Mouse (Mus musculus): Measurements from ENCODE around the gene Auts2. TPM values are rescaled to one million over a fixed set of nuclear protein-coding genes. Genes with fewer than 3 reads are reported as not detected.
A peak's percentile ranks its signal among the peaks of the same experiment; 100 is the strongest.

Gene Auts2
- polyA plus RNA-seq, 1 experiment from 2014 or later = 95.1 TPM

- WGBS = 85% methylated on average over 15 of the region's 15 CpGs
Measured at GRCm38 (mm10) chr5:131819251-131819691, 723.9 kb downstream of the Auts2 start.

DNA sequence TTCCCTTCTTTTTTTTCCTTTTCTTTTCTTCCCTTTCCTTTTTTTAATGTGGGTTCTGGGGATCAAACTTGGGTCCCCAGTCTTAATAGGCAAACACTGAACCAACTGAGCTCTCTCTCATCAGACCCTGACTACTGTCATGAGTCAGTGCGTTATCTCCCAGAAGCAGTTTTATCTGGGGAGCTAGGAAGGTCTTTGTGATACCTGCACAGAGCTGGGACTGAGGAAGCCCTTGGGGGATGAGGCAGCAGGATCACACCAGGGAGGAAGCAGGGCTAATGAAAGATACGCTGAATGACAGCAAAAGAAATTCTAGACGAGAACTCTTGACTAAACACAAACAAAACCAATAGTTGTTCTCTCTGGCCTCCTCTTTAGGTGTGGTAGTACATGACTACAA lies 727.6 kb downstream of the Auts2 start:
- H3K4me3 ChIP-seq = no peak overlapping the region
- no peaks in the 10 kb centered on the region for H3K9me3 ChIP-seq (replicated peaks)
- no peak for ATAC-seq
- H3K4me2 ChIP-seq = no peak overlapping the region
- no peak overlapping the region for H3K9ac ChIP-seq
- H3K27ac ChIP-seq = no peak overlapping the region
- WGBS = 84% methylated on average over 3 of the region's 3 CpGs
- no peaks in the 10 kb centered on the region for H3K36me3 ChIP-seq (ENCODE audit: poor library complexity, severe bottlenecking)
- H3K4me1 ChIP-seq = peaks cover 28% of the 10 kb centered on the region
- H3K27me3 ChIP-seq = no peaks in the 10 kb centered on the region

More at GRCm38 (mm10) chr5:131819251-131819691, 723.9 kb downstream of the Auts2 start:
- no peaks in the 10 kb centered on the region for H3K36me3 ChIP-seq (ENCODE audit: poor library complexity, severe bottlenecking)
- ATAC-seq = peak; percentile 25; the same call in 1 of the 2 replicates
- H3K27ac ChIP-seq = no peak overlapping the region
- no peak overlapping the region for H3K9ac ChIP-seq
- H3K4me2 ChIP-seq = no peak overlapping the region
- H3K4me3 ChIP-seq = no peak overlapping the region
- H3K4me1 ChIP-seq = peaks cover 21% of the 10 kb centered on the region
- no peaks in the 10 kb centered on the region for H3K9me3 ChIP-seq (replicated peaks)
- H3K27me3 ChIP-seq = no peaks in the 10 kb centered on the region

GRCm38 (mm10) chr5:131814503-131815003 lies 728.6 kb downstream of the Auts2 start:
- H3K27me3 ChIP-seq = no peaks in the 10 kb centered on the region
- H3K4me2 ChIP-seq = no peak overlapping the region
- 61% methylated on average over 9 of the region's 9 CpGs for WGBS
- H3K4me3 ChIP-seq = no peak overlapping the region
- no peaks in the 10 kb centered on the region for H3K36me3 ChIP-seq (ENCODE audit: poor library complexity, severe bottlenecking)
- H3K27ac ChIP-seq = no peak overlapping the region
- ATAC-seq = no peak
- no peak overlapping the region for H3K9ac ChIP-seq
- H3K4me1 ChIP-seq = peaks cover 28% of the 10 kb centered on the region
- no peaks in the 10 kb centered on the region for H3K9me3 ChIP-seq (replicated peaks)

DNA sequence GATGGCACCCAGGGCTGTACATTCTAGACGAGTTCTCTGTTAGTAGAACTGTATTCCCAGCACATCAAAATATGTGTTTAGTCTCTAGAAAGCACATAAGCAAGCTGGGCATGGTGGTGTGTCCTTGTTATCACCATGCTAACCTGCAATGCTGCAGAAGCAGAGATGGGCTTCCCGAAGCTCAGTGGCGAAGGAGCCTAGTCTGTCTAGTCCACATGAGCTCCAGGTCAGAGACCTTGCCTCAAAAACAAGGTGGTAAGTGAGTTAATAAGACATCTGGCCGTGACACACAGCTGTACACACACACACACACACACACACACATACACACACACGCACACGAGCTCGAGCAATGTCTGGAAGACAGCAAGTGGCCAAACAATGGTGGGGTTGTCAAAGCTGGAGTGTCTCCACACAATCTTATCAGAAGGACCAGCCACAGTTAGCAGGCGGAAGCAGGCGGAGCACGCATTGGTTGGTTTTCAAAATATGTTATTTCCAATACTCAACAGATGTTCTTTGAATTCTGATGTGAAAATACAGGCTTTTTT lies 729.1 kb downstream of the Auts2 start:
- H3K36me3 ChIP-seq (ENCODE audit: poor library complexity, severe bottlenecking) = no peaks in the 10 kb centered on the region
- no peak for ATAC-seq
- 81% methylated on average over 10 of the region's 10 CpGs for WGBS
- peak overlapping the region; percentile 61 for H3K27ac ChIP-seq
- H3K9me3 ChIP-seq (replicated peaks) = no peaks in the 10 kb centered on the region
- peaks cover 28% of the 10 kb centered on the region for H3K4me1 ChIP-seq
- no peaks in the 10 kb centered on the region for H3K27me3 ChIP-seq
- H3K4me3 ChIP-seq = no peak overlapping the region
- H3K4me2 ChIP-seq = no peak overlapping the region
- no peak overlapping the region for H3K9ac ChIP-seq

DNA sequence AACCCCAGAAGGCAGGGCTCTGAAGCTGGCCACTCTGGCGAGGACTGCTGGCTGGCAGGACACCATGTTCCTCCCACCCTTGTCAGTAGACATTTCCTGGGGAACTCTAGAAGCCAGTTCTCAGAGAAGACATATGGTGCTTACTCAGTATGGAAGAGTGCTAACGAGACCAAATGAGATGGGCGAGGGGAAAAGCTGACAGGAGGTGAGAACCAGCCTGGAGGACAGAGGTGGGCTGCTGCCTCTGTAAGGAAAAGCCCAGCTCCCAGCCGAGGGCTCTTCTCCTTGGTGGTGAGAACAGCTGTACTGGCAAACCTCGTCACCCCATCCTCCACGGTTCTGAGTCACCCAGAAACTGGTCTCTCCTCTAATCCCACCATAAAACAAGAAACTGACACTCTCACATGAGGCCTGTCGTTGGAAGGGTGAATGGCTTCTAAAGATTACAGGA lies 729.8 kb downstream of the Auts2 start:
- Histone ChIP-seq H3K36me3 (ENCODE audit: poor library complexity, severe bottlenecking) (no peaks in the 10 kb centered on the region), H3K27ac (peak overlapping the region; percentile 61; the same call in 1 of the 2 replicates), H3K27me3 (no peaks in the 10 kb centered on the region), H3K4me1 (peaks cover 28% of the 10 kb centered on the region), H3K9me3 (replicated peaks) (no peaks in the 10 kb centered on the region), H3K4me3 (no peak overlapping the region), H3K4me2 (no peak overlapping the region), H3K9ac (no peak overlapping the region)
- ATAC-seq = no peak; the same call in 1 of the 2 replicates
- WGBS = 61% methylated on average over 7 of the region's 7 CpGs

- no peaks in the 10 kb centered on the region for H3K9me3 ChIP-seq (replicated peaks)
- no peaks in the 10 kb centered on the region for H3K36me3 ChIP-seq (ENCODE audit: poor library complexity, severe bottlenecking)
- WGBS = 74% methylated on average over 10 of the region's 10 CpGs
- no peak for ATAC-seq
- H3K27ac ChIP-seq = peak overlapping the region; percentile 38; the same call in 1 of the 2 replicates
- no peak overlapping the region for H3K4me3 ChIP-seq
- peaks cover 28% of the 10 kb centered on the region for H3K4me1 ChIP-seq
- H3K27me3 ChIP-seq = no peaks in the 10 kb centered on the region
- no peak overlapping the region for H3K9ac ChIP-seq
- H3K4me2 ChIP-seq = no peak overlapping the region
Measured at GRCm38 (mm10) chr5:131812483-131813063, 730.6 kb downstream of the Auts2 start.

DNA sequence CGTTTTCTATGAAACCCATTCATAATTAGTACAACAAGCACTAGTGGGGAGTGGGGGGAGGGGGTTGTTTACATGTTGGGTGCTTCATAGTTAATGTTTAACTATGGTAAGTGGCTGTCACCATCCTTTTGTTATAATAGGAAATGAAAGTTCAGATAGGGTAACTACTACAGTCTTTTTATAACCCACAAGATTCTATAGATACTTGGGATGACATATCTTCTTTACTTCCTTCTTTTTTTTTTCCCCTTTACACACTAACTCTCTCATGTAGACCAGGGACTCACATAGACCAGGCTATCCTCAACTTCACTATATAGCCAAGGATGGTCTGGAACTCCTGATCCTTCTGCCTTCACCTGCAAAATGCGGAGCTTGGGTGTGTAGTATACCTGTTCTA lies 736.8 kb downstream of the Auts2 start:
- 86% methylated on average over 2 of the region's 2 CpGs for WGBS
- H3K4me1 ChIP-seq = peaks cover 44% of the 10 kb centered on the region

DNA sequence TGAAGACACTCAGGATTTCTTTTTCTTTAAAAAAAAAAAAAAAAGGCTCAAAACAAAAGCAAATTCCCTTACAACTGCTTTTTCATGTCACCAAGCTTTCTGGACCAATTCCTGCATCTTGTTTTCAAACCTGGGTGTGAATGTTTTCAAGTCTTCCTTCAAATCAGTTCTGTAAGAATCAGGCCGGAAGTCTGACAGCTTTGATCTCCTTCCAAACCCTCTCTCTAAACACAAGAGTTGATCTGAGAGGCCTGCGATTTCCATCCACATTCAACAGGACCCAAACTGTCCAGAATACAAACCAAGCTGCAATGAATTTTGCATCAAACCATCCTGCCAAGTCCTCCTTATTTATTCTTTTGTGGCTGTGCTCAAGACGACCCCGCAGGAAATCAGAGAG lies 737.9 kb downstream of the Auts2 start:
- Histone ChIP-seq H3K4me1 (peaks cover 54% of the 10 kb centered on the region), H3K27me3 (no peaks in the 10 kb centered on the region)

More for the DNA sequence above, 736.8 kb downstream of the Auts2 start:
- H3K4me2 ChIP-seq = no peak overlapping the region
- no peak overlapping the region for H3K27ac ChIP-seq
- no peaks in the 10 kb centered on the region for H3K27me3 ChIP-seq
- no peaks in the 10 kb centered on the region for H3K9me3 ChIP-seq (replicated peaks)
- H3K4me3 ChIP-seq = no peak overlapping the region
- ATAC-seq = no peak
- H3K9ac ChIP-seq = no peak overlapping the region
- no peaks in the 10 kb centered on the region for H3K36me3 ChIP-seq (ENCODE audit: poor library complexity, severe bottlenecking)

GRCm38 (mm10) chr5:131803609-131804008 lies 739.5 kb downstream of the Auts2 start:
- H3K36me3 ChIP-seq (ENCODE audit: poor library complexity, severe bottlenecking) = no peaks in the 10 kb centered on the region
- no peaks in the 10 kb centered on the region for H3K9me3 ChIP-seq (replicated peaks)
- WGBS = 82% methylated on average over 10 of the region's 10 CpGs
- H3K9ac ChIP-seq = no peak overlapping the region
- H3K27me3 ChIP-seq = no peaks in the 10 kb centered on the region
- H3K4me3 ChIP-seq = no peak overlapping the region
- H3K4me1 ChIP-seq = peaks cover 63% of the 10 kb centered on the region
- no peak for ATAC-seq
- H3K4me2 ChIP-seq = no peak overlapping the region
- H3K27ac ChIP-seq = no peak overlapping the region

More for the DNA sequence above, 737.9 kb downstream of the Auts2 start:
- Histone ChIP-seq H3K4me2 (no peak overlapping the region), H3K36me3 (ENCODE audit: poor library complexity, severe bottlenecking) (no peaks in the 10 kb centered on the region), H3K9ac (no peak overlapping the region), H3K27ac (peak overlapping the region; percentile 36; the same call in 1 of the 2 replicates), H3K4me3 (no peak overlapping the region), H3K9me3 (replicated peaks) (no peaks in the 10 kb centered on the region)
- ATAC-seq = no peak
- WGBS = 57% methylated on average over 4 of the region's 4 CpGs

DNA sequence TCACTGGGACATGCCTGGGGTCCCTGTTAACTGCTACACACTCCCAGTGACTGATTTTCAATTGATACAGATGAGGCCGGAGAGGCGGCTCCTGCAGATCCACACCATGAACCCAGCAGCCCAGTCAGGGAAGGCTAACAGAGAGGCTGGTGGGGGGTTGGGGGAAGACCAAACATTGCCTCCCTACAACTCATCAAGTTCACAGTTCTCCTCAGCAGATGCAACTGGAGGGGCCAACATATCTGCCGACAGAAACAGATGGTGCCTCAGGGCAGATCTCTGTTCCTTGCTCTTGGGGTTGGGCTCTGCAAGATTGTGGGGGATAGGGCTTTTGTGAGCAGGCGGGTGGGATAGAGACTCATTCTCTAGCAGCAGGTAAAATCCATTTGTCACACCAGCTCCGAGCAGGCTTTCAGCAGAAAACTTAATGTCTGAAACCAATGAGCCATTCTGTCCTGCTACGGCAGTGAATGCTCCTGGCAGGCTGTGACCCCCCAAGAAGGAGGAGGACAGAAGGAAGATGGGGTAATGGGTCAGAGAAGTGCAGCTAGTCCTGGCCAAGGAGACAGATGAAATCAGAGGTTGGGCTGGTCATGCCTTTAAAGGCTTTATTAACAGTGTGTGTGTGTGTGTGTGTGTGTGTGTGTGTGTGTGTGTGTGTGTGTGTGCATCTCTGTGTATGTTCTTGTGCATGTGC lies 740.7 kb downstream of the Auts2 start:
- H3K9ac ChIP-seq = no peak overlapping the region
- H3K9me3 ChIP-seq (replicated peaks) = no peaks in the 10 kb centered on the region
- no peak overlapping the region for H3K4me3 ChIP-seq
- no peaks in the 10 kb centered on the region for H3K27me3 ChIP-seq
- H3K4me1 ChIP-seq = peaks cover 71% of the 10 kb centered on the region
- H3K4me2 ChIP-seq = no peak overlapping the region
- H3K27ac ChIP-seq = peak overlapping the region; percentile 84
- no peaks in the 10 kb centered on the region for H3K36me3 ChIP-seq (ENCODE audit: poor library complexity, severe bottlenecking)
- WGBS = 46% methylated on average over 6 of the region's 6 CpGs
- peak; percentile 54 for ATAC-seq

DNA sequence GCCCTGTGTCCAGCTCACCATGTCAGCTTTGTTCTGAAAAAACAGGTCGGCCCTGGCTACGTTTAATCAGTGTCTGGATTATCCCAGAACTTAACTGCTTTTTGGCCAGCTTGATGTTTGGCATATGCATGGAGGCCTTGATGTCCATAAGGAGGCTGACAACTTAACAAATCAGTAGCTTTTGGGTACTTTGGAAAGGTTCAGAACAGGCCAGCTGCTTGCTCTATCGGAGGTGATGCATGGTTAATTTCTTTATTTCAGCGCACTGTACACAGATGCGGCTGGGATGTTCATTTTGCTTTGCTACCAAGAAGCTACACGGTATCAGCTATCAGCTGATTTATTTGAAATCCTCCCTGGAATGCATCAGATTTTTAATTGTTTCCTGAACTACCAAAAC lies 741.2 kb downstream of the Auts2 start:
- Histone ChIP-seq H3K27ac (peak overlapping the region; percentile 84), H3K36me3 (ENCODE audit: poor library complexity, severe bottlenecking) (no peaks in the 10 kb centered on the region), H3K9ac (no peak overlapping the region), H3K4me2 (no peak overlapping the region), H3K4me1 (peaks cover 77% of the 10 kb centered on the region), H3K9me3 (replicated peaks) (no peaks in the 10 kb centered on the region), H3K4me3 (no peak overlapping the region), H3K27me3 (no peaks in the 10 kb centered on the region)
- ATAC-seq = peak; percentile 74
- WGBS = 48% methylated on average over 6 of the region's 6 CpGs

GRCm38 (mm10) chr5:131798373-131798772 lies 744.8 kb downstream of the Auts2 start:
- Histone ChIP-seq H3K9me3 (replicated peaks) (no peaks in the 10 kb centered on the region), H3K36me3 (ENCODE audit: poor library complexity, severe bottlenecking) (no peaks in the 10 kb centered on the region), H3K27me3 (no peaks in the 10 kb centered on the region; the same call in 1 of the 2 replicates), H3K4me2 (no peak overlapping the region), H3K27ac (peak overlapping the region; percentile 49), H3K9ac (no peak overlapping the region), H3K4me1 (peaks cover 85% of the 10 kb centered on the region), H3K4me3 (no peak overlapping the region)
- 35% methylated on average over 5 of the region's 5 CpGs for WGBS
- no peak for ATAC-seq

Measured in forebrain, embryonic 13.5 days (tissue).